Mouse (Mus musculus) adrenal gland (tissue): ENCODE data around the gene L1cam.

Experiments
- intact Hi-C: fragments of 180-260 bp; cut with DNase I; formaldehyde crosslinking; loops from one replicate; pipeline ENCODE4 v1.15.1; 2025

The L1cam gene

DNA sequence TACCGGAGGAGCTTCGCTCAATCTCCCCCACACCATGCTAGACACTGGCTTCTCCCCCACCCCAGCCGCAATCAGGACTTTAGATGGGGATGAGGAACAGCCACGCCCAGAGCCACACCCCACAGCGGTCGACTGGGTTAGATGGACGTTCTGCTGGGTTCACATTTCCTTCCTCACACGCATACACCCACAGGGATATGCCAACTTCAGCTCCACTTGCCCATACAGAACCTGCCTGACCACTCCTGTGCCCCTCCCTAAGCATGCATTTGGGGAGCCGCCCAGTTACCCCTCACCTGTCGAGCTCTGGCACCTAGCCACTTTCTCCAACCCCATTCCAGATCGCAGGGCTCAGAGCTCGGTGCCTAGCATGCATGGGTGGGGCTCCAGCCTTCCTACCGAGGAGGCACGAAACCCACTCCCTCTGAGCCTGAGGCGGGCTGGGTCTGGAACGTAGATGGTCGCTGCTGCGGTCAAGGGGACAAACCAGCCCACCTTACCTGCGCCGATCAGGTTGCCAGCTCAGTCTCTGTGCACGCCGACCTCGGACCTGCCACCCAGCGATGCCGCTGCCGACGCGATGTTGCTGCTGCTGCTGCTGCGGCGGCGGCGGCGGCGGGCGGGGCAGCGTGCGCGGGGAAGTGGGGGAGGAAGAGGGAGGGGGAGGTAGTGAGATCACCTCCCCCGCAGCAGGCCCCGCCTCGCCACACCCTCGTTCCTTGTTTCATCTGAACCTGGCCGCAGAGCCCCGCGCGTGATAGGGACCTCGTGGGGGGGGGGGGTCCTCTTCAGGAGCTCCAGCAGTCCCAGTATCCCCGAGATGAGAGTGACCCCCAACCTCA is 15.5 kb downstream of the L1cam start:
- intact Hi-C loops: no loop called here

DNA sequence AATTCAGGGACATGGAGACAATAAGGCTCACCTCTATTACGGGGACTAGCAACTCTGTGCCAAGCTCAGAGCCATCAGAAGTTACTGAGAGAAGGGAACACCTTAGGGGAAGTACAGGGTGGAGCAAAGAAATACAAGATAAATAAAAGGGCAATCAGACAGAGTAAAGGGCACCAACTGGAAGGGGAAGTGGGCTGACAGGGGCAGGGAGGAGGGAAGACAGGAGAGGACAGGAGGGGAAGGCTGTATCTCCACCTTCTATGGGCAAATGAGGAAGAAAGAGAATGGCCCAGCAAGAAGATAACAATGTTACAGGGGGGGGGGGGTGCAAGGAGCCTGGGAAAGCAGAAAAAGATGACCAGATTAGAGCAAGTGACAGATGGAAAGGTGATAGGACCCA is 18.9 kb downstream of the L1cam start:
- intact Hi-C loops: no loop called here

DNA sequence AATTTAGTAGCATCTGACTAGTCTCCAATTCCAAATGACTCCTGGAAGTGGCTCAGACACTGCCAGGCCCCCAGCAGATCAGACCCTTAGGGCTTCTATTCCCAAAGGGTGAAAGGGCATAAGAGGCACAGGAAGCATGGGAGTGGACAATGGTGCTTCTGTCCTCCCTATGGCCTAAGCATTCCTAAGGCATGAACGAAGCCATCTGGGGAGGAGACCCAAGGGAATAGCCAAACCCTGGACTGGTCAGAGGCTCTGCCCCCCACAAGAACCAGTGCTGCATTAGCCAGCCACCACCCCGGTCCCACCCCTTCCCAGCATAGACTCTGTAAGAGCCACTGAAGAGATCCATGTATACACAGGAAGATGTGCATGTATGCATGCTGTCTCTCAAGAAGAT is 20.0 kb downstream of the L1cam start:
- intact Hi-C loops: no loop called here

DNA sequence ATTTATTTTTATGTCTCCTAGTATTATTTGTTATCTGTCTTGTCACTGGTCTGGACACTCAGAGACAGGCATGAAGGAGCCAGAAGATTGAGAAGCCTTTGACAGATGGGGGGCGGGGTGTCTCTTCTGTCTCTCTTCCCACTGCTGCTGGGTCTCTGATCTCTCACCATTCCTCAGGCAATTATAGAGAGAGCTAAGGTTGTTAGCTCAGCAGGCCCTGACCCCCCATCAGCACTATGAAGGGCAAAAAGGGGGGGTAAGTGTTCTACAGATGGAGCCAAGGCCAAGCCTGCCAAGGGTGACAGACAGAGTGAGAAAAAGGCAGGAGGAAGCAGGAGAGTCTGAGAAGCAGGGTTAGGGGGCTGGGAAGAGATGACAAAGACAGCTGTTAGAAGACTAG is 23.9 kb downstream of the L1cam start:
- intact Hi-C loops: no loop called here

DNA sequence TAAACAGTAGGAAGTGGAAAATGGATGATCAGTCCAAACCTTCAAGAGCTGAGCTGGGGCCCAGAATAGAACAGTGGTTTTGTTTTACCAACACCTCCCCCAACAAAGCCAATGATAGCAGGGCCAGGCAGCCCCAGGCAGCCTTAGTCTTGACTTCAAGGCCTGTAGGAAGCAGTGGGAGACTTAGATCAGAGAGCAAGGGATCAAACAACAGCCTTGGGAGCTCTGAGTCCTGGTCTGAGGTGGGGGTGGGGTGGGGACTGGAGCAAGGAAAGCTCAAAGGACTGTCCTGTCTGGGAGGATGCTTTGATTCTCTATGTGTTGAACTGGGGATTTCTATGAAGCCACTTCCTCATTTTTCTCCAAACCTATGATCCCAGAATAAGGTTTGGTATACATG is 24.4 kb downstream of the L1cam start:
- intact Hi-C loops: no loop called here

DNA sequence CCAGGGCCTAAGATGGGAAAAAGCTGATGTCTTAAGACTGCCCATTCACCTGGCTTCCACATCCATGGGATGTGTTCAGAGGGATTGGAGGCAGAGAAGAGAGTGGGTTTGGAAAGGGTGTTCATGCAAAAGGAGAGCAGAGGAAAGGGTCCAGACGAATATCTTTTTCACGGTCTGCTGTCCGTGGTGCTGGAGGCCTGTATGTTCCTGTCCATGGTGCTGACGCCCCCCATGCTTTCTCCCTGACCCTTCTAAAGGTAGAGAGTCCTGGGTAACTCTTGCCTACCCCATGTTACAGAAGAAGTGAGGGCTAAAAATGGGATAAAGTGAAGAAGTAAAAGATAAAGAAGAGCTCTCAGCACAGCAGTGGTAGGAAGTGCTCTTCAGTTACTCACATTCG is 26.6 kb downstream of the L1cam start:
- intact Hi-C loops: no loop called here

DNA sequence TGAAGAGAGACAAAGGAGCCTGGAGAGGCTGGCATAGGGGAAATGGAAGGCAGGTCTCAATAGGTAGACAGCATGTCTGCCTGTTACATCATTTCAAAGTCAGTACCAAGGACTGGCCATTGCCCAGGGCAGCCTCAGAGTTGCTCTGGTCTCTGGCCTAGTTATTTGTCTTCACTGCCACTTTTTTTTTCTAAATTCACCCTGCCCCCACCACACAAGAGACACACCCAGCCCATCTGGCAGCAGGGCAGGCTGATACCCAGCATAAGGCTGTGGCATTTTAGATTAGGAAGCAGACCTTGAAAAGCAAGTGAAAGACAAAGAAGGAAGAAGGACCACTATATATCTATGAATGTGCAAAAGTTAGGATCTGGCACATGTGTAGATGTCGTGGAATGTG is 28.1 kb downstream of the L1cam start:
- intact Hi-C loops: no loop called here

DNA sequence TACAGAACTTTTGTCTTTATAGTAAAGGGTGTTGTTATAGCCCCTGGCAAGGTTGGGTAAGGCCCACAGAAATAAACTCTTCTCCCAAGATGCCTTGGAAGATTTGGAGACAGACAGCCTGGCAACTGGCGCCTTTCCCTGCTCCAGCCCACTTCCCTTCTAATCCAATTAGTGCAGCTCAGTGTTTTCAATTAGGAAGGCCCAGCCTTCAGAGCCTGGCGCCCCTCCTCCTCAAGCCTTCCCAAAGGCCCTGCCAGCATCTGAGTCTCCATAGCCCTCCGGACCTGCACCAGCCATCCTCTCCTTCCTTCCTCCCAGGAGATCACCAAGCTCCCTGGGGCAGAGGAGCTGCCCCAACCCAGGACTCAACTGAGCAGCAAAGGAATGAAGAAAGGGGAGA is 28.6 kb downstream of the L1cam start:
- intact Hi-C loops: no loop called here

DNA sequence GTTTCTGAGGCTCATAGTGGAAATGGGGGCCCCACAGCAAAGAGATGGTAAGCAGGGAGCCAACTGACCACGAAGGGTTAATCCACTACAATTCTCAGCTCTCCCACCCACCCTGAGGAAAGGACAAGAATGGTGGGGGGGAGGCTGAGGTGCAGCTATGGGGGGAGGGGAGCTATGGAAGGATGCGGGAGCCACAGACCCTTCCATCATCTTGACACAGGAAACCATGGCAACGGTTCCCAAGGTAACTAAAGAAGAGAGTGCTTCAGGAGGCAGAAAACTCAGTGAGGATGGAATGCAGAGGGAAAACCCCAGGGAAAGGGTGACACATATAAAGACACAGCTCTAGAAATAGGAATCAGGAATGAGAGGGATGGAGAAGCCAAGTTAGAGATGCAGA is 31.2 kb downstream of the L1cam start:
- intact Hi-C loops: no loop called here

DNA sequence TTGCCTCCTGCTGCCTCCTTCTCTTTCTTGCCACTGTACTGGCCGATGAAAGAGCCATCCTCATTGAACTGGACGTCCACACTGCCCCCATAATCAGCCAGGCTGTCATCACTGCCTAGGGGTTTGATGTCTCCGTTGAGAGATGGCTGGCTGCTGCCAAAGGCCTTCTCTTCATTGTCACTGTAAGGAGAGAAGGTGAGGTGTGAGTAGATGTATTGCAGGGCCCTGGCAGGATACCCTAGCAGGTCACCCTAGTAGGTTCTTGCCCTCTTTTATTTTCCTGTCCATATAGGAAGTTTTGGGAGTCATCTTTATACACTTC is 40.9 kb downstream of the L1cam start:
- intact Hi-C loops: no loop called here

DNA sequence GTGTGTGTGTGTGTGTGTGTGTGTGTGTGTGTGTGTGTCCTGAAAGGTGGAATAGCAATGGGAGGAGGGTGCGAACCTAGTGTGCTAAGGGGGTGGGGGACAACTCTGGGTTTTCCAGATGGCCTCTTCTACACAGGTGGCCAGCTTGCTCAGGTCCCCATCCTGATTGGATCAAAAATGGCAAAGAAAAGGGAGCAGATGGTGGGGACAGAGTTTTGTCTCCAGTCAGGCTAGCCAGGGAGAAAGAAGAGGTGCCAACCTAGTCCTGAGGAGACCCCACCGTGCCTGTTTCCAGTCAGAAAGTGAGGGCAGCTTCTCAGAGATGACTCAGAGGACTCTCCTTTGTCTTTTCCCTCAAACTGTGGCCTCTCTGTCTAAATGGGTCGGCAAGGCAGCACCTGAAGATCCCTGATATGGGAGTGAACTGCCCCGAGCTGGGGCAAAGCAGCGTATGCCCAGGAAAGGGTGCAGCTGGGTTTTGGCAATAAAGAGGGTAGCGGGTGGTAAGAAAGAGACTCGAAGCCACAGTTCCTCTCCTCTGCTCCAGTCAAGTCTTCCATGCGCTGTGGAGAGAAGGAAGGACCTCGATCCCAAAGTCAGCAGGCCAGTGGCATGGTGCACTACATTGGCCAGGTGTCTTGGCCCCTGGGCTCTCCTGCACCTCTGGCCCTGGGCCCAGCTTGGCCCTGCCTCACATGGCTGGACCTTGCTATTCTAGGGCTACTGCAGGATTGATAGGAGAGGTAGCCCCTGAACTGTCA is 41.4 kb downstream of the L1cam start:
- intact Hi-C loops: no loop called here

DNA sequence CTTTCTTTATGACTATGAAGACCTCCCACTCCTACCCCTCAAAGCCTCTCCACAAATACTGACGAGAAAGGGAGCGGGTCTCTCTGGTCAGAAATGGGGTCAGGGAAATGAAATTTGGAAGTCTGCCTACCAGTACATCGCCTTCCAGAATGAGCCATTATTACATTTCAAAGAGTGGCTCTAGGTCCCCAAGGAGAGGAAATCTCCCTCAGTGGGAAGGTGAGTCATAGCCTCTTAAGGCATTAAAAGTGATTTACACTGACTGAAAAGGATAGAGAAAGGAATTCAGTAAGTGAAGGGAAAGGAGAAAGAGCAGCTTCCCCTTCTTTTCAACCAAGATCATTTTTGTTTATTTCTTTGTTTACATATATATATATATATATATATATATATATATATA is 59.2 kb downstream of the L1cam start:
- intact Hi-C loops: no loop called here

DNA sequence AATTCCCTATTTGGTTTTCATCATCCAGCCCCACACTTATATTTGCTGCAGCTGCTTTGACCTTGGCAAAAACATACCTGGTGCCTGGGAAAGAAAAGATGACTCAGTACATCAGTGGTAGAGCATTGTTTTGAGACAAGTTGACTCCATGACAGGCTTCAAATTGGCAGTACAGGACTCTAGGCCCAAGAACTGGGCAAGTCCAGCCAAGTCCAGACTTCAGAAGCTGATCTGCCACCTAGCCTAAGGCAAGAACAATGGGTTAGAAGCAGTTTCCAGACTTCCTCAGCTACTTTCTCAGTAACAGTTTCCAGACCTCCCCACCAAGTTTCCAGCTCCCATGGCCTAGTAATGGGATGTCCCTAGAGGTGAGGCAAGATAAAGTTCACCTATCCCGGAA is 60.2 kb downstream of the L1cam start:
- intact Hi-C loops: no loop called here

DNA sequence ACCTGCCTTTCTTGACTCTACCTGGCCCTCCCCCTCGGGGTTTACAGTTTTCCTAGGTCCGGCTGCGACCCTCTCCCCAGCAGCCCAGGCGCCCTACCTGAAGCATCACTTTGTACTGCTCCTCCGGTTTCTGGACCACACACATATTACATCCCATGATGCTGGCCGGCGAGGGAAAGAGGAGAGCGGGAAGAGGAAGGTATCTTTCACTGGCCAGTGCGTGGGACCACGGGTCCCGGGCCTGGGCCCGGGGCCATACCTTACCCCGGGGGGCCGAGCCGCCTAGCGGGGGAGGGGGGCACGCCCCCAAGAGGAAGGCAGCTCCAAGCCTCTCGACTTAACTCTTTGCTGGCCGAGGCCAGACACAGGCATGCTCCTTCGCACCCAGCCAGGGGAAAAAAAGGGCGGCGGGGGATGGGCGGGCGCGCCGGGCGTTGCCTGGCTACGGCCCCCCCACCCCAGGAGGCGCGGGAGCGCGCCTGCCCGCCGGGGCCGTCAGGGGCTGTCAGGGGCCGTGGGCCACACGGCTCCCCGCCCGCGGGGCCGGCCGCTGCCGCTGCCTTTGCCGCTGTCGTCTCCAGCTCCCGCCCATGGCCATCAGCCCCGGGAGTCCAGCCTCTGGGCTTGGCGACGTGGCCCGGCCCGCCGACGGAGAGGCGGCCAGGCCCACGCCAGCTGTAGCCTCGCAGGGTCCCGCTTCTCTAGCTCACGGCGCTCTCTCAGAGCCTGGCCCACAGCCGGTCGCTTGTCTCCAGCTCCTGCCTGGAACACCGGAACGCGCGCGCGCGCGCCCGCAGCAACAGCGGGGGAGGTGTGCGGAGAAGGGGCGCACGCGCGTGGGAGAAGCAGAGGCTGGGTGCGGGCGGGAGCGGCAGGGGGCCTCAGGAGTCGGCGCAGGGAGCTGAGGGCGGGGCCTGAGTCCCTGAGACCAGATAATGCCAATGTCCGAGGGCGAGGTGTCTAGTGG is 71.4 kb downstream of the L1cam start, which contains the start of gene Pdzd4:
TSS of gene Pdzd4 (minus strand) at position 785 of the 967 bp plus-strand sequence.
- intact Hi-C loops: no loop called here

DNA sequence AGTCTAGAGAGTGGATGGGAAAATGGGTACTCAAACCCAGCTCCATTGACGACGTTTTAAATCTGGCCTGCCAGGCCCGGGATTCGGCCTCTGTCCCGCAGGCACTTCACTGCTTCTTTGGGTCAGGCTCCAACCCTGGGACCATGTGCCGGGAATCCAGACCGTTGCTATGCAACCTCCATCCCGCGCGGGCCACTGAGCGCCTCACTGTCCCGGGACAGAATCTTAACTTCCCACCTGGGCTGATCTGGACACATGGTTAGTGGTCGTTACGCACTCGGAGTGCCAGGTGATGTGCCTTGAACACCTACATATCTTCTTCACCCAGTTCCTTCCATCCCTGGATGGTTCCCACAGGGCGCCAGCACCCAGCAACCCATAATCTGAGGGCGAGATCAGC is 72.2 kb downstream of the L1cam start:
- intact Hi-C loops: no loop called here

DNA sequence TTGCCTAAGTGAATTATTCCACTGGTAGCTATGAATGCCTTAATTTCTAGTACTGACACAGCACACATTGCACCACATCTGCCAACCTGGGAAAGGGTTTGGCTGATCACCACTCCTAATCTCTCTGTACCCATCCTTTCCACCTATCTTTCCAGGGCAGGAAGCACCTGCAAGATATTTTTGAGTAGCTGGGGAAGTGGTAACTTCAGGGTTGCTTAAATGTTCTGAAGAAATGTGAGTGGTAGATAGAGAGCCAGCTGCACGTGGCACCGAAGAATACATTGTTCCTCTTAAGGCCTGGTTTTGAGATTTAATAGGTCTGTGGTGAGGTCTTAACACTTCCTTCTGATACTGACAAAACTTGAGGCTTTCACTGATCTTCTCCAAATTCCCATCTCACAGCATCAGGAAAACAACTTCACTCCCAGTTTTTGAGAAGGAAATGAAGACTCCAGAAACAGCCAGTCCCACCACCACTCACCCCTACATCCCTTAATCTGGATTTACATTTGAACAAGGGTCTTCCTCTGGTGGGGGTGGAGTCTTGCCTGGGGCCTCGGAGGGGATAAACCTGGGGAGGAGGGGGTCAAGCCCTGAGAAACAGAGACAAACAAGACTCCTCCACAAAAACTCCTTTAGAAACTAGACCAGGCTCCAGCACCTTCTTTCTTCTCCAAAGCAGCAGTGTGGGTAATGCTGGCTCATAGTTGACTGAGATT is 79.2 kb downstream of the L1cam start:
- intact Hi-C loops: no loop called here

DNA sequence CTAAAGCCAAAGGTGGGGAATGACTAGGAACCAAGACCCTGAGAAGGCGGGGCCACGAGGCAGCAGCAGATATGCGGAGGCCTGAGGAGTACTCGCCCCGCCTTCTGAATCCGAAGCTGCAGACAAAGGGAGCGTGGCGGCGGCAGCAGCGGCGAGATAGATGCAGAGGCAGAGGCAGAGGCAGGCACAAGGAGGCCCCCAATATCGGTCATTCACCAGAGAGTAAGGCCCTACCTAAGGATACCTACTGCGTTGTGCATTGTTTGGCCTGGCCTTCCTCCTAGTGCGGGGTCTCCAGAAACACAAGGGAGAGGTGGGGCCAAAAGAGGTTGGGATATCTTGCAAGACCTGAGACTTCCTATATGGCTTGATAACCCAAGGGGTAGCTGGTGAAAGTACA is 80.8 kb downstream of the L1cam start:
- intact Hi-C loops: no loop called here

DNA sequence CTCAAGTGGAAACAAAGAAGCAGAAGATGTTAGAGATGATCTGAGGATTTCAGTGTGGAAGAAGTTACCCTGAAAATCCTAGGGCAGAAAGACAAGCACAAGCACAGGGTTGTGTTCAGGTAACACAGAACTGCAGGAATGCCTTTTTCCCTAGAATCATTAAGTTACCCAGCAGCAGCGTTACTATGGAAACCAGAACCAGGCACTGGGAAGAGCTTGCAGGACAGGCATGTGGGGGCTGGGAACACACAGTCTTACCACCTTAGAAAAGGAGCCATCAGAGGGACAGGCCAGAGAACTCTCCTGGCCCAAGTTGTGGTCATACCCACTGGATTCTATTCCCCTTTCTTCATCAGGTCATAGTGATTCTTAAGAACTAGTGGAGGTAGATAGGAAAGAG is 90.1 kb downstream of the L1cam start:
- intact Hi-C loops: no loop called here
